Comparison of ENCODE assay signal across 8 mouse cellular contexts in genomic region chr13:60007593-60007992, GRCm38 (mm10).
A peak's percentile ranks its signal among the peaks of the same experiment; 100 is the strongest.
DNase-seq lines count a peak whose midpoint lies in the region; ATAC-seq and TF ChIP-seq lines count a peak whose summit lies in the region.

No protein-coding gene starts in this region.

- no peak overlapping the region for H3K4me3 ChIP-seq in heart, embryonic 13.5 days
- H3K4me3 ChIP-seq in kidney, postnatal 0 days (replicated peaks; ENCODE audit: low read depth, low read length) = no peak overlapping the region
- no peak overlapping the region for H3K4me3 ChIP-seq in stomach, embryonic 16.5 days (replicated peaks; ENCODE audit: low read length)
- H3K4me3 ChIP-seq in midbrain, embryonic 16.5 days (ENCODE audit: low read depth, low read length) = no peak overlapping the region
- no peak overlapping the region for H3K4me3 ChIP-seq in thymus, adult 2 months (ENCODE audit: control insufficient read depth, insufficient read depth, low read length)

- 29% methylated on average over 7 of the region's 7 CpGs for WGBS in heart, embryonic 13.5 days
- 12% methylated on average over 7 of the region's 7 CpGs for WGBS in kidney, postnatal 0 days
- WGBS in stomach, embryonic 16.5 days = 20% methylated on average over 7 of the region's 7 CpGs
- 64% methylated on average over 7 of the region's 7 CpGs for WGBS in midbrain, embryonic 16.5 days
- 54% methylated on average over 7 of the region's 7 CpGs for WGBS in thymus, adult 2 months

- TF ChIP-seq POLR2A in thymus, adult 2 months (IDR thresholded peaks at IDR 0.05; ENCODE audit: control insufficient read depth, extremely low read depth, insufficient read depth, low read length, poor library complexity) = no peak

- peak overlapping the region; percentile 35 for H3K4me2 ChIP-seq in heart, embryonic 13.5 days
- H3K4me2 ChIP-seq in kidney, postnatal 0 days (ENCODE audit: low read length) = no peak overlapping the region
- H3K4me2 ChIP-seq in stomach, embryonic 16.5 days (ENCODE audit: low read depth, low read length) = no peak overlapping the region
- H3K4me2 ChIP-seq in midbrain, embryonic 16.5 days (ENCODE audit: low read length) = no peak overlapping the region

- DNase-seq in ovary, adult 18-20 months (ENCODE audit: low spot score) = peak; percentile 20
- DNase-seq in ovary, postnatal 36 days (ENCODE audit: low spot score) = no peak
- peak; percentile 60 for DNase-seq in kidney, postnatal 0 days (ENCODE audit: low spot score)
- DNase-seq in embryo, embryonic 9.5 days (ENCODE audit: extremely low spot score) = no peak
- no peak for DNase-seq in thymus, adult 2 months

- H3K27ac ChIP-seq in heart, embryonic 13.5 days (replicated peaks) = peak overlapping the region; percentile 91
- peak overlapping the region; percentile 28; the same call in 1 of the 2 replicates for H3K27ac ChIP-seq in kidney, postnatal 0 days
- H3K27ac ChIP-seq in stomach, embryonic 16.5 days (ENCODE audit: low read length) = peak overlapping the region; percentile 38
- H3K27ac ChIP-seq in midbrain, embryonic 16.5 days (ENCODE audit: low read length) = no peak overlapping the region
- no peak overlapping the region for H3K27ac ChIP-seq in thymus, adult 2 months (ENCODE audit: control insufficient read depth, insufficient read depth, low read length)

- no peak for TF ChIP-seq CTCF in kidney, postnatal 0 days (IDR thresholded peaks at IDR 0.05; ENCODE audit: low read depth)
- no peak for TF ChIP-seq CTCF in thymus, adult 2 months (IDR thresholded peaks at IDR 0.05; ENCODE audit: borderline replicate concordance, control insufficient read depth, extremely low read depth, insufficient read depth, low read length, poor library complexity)

- ATAC-seq in heart, embryonic 13.5 days (ENCODE audit: extremely low read depth, insufficient number of reproducible peaks, low FRiP score, low TSS enrichment) = peak; percentile 54; the same call in 1 of the 2 replicates
- peak; percentile 68 for ATAC-seq in kidney, postnatal 0 days (replicated peaks; ENCODE audit: low FRiP score, low read depth)
- peak; percentile 79; the same call in 1 of the 2 replicates for ATAC-seq in stomach, embryonic 16.5 days (ENCODE audit: insufficient read depth, low FRiP score)
- ATAC-seq in midbrain, embryonic 16.5 days = no peak

- no peaks in the 10 kb centered on the region for H3K36me3 ChIP-seq in heart, embryonic 13.5 days
- H3K36me3 ChIP-seq in kidney, postnatal 0 days (ENCODE audit: insufficient read depth, low read length) = no peaks in the 10 kb centered on the region
- no peaks in the 10 kb centered on the region for H3K36me3 ChIP-seq in stomach, embryonic 16.5 days (ENCODE audit: control insufficient read depth, insufficient read depth, low read length)
- no peaks in the 10 kb centered on the region for H3K36me3 ChIP-seq in midbrain, embryonic 16.5 days (ENCODE audit: control insufficient read depth, insufficient read depth, low read length)
- no peaks in the 10 kb centered on the region for H3K36me3 ChIP-seq in thymus, adult 2 months (ENCODE audit: control insufficient read depth, insufficient read depth, low read length)

- no peaks in the 10 kb centered on the region for H3K9me3 ChIP-seq in heart, embryonic 13.5 days
- no peaks in the 10 kb centered on the region for H3K9me3 ChIP-seq in kidney, postnatal 0 days (replicated peaks; ENCODE audit: low read length)
- H3K9me3 ChIP-seq in stomach, embryonic 16.5 days (replicated peaks; ENCODE audit: control insufficient read depth, low read length) = no peaks in the 10 kb centered on the region
- no peaks in the 10 kb centered on the region for H3K9me3 ChIP-seq in midbrain, embryonic 16.5 days (replicated peaks; ENCODE audit: control insufficient read depth, low read length, poor library complexity, severe bottlenecking)

- H3K27me3 ChIP-seq in heart, embryonic 13.5 days (replicated peaks) = no peaks in the 10 kb centered on the region
- no peaks in the 10 kb centered on the region for H3K27me3 ChIP-seq in kidney, postnatal 0 days (ENCODE audit: insufficient read depth, low read length)
- no peaks in the 10 kb centered on the region for H3K27me3 ChIP-seq in stomach, embryonic 16.5 days (ENCODE audit: control insufficient read depth, insufficient read depth, low read length)
- H3K27me3 ChIP-seq in midbrain, embryonic 16.5 days (ENCODE audit: control insufficient read depth, insufficient read depth, low read depth, low read length) = no peaks in the 10 kb centered on the region
- no peaks in the 10 kb centered on the region for H3K27me3 ChIP-seq in thymus, adult 2 months (ENCODE audit: control insufficient read depth, insufficient read depth, low read length)

- H3K9ac ChIP-seq in heart, embryonic 13.5 days = no peak overlapping the region
- H3K9ac ChIP-seq in kidney, postnatal 0 days (ENCODE audit: low read depth, low read length) = no peak overlapping the region
- H3K9ac ChIP-seq in stomach, embryonic 16.5 days (ENCODE audit: low read length) = no peak overlapping the region
- no peak overlapping the region for H3K9ac ChIP-seq in midbrain, embryonic 16.5 days (ENCODE audit: low read depth, low read length)

- peaks cover 17% of the 10 kb centered on the region for H3K4me1 ChIP-seq in heart, embryonic 13.5 days
- H3K4me1 ChIP-seq in kidney, postnatal 0 days (replicated peaks; ENCODE audit: insufficient read depth, low read length) = peaks cover 8% of the 10 kb centered on the region; the same call in 1 of the 2 replicates
- peaks cover 6% of the 10 kb centered on the region; the same call in 1 of the 2 replicates for H3K4me1 ChIP-seq in stomach, embryonic 16.5 days (ENCODE audit: control insufficient read depth, insufficient read depth, low read length)
- H3K4me1 ChIP-seq in midbrain, embryonic 16.5 days (ENCODE audit: control insufficient read depth, insufficient read depth, low read length) = no peaks in the 10 kb centered on the region
- no peaks in the 10 kb centered on the region for H3K4me1 ChIP-seq in thymus, adult 2 months (replicated peaks; ENCODE audit: control insufficient read depth, insufficient read depth, low read length)

Comparison
In these comparisons a context has a peak if more than half of its experiments do, and no peak if none do; other contexts are left out.
1. DNase-seq: peak in ovary, adult 18-20 months (single experiment) and kidney, postnatal 0 days (single experiment); none in ovary, postnatal 36 days (single experiment), embryo, embryonic 9.5 days (single experiment) and thymus, adult 2 months (single experiment).
2. H3K27ac ChIP-seq: peak in heart, embryonic 13.5 days (single experiment), kidney, postnatal 0 days (single experiment) and stomach, embryonic 16.5 days (single experiment); none in midbrain, embryonic 16.5 days (single experiment) and thymus, adult 2 months (single experiment).